Mouse (Mus musculus) stomach, embryonic 14.5 days (tissue): ENCODE data around the gene Ssbp3. TPM values are rescaled to one million over a fixed set of nuclear protein-coding genes. Genes with fewer than 3 reads are reported as not detected.

Experiments used
- ATAC-seq: fragments of 200-750 bp; cut with Nextera tagmentation; 2 replicates; pipeline ENCODE4 v1.8.0; 2017; ENCODE audit warnings: low read depth, moderate TSS enrichment; ENCODE audit not compliant: insufficient number of reproducible peaks, insufficient read depth, low FRiP score
- H3K27ac ChIP-seq: fragments of 300-500 bp; sonication (generic); 2 replicates; pipeline ENCODE4 v1.5.1; 2014; ENCODE audit warnings: mild to moderate bottlenecking, low read length, moderate library complexity, mixed read lengths
- H3K27me3 ChIP-seq: fragments of 300-500 bp; sonication (generic); 2 replicates; pipeline ENCODE4 v1.6.1; 2014; ENCODE audit warnings: low read length, control low read depth, mixed read lengths; ENCODE audit not compliant: control insufficient read depth, insufficient read depth
- H3K36me3 ChIP-seq: fragments of 300-500 bp; sonication (generic); 2 replicates; pipeline ENCODE4 v1.6.1; 2014; ENCODE audit warnings: mild to moderate bottlenecking, control low read depth, low read length, moderate library complexity, mixed read lengths; ENCODE audit not compliant: control insufficient read depth, insufficient read depth
- H3K4me1 ChIP-seq: fragments of 300-500 bp; sonication (generic); 2 replicates; pipeline ENCODE4 v1.6.1; 2014; ENCODE audit warnings: low read length, control low read depth, mixed read lengths; ENCODE audit not compliant: control insufficient read depth, insufficient read depth
- H3K4me2 ChIP-seq: fragments of 300-500 bp; sonication (generic); replicated peaks from 2 replicates; pipeline ENCODE4 v1.6.1; 2014; ENCODE audit warnings: low read depth, low read length, control low read depth
- H3K4me3 ChIP-seq: fragments of 300-500 bp; sonication (generic); 2 replicates; pipeline ENCODE4 v1.5.1; 2014; ENCODE audit warnings: low read depth, low read length, control low read depth
- H3K9ac ChIP-seq: fragments of 300-500 bp; sonication (generic); replicated peaks from 2 replicates; pipeline ENCODE4 v1.6.1; 2014; ENCODE audit warnings: low read depth, mild to moderate bottlenecking, control low read depth, low read length, moderate library complexity, mixed read lengths
- H3K9me3 ChIP-seq: fragments of 300-500 bp; sonication (generic); 2 replicates; pipeline ENCODE4 v1.6.1; 2016; ENCODE audit warnings: low read depth, low read length, control low read depth; ENCODE audit not compliant: control insufficient read depth
- WGBS: fragments of 180-500 bp; shearing (Covaris S2); extraction: QIAGEN DNeasy Blood & Tissue Kit; methylation state at CpG from one replicate; pipeline ENCODE4 v1.1.7; 2014; 5-methylcytosine and 5-hydroxymethylcytosine counted together
- polyA plus RNA-seq: library from polyadenylated mRNA; unstranded; fragments of >200 nt; fragmentation: Nextera tagmentation; extraction: Ambion mirVana; gene quantifications from 2 replicates; pipeline ENCODE4 v1.2.1, GENCODE M21; 2014

Gene Ssbp3
- polyA plus RNA-seq, 1 experiment from 2014 or later, result 79.9 TPM

- Histone ChIP-seq H3K9me3 (no peaks in the 10 kb centered on the region), H3K4me2 (no peak overlapping the region), H3K9ac (no peak overlapping the region), H3K27me3 (no peaks in the 10 kb centered on the region), H3K36me3 (no peaks in the 10 kb centered on the region; the same call in 1 of the 2 replicates), H3K27ac (no peak overlapping the region), H3K4me1 (peaks cover 30% of the 10 kb centered on the region), H3K4me3 (no peak overlapping the region)
- WGBS, result 51% methylated on average over 2 of the region's 2 CpGs
- no peak for ATAC-seq
These were observed 92.7 kb downstream of the Ssbp3 start for GRCm38 (mm10) chr4:107003199-107003598.

- Histone ChIP-seq H3K27ac (no peak overlapping the region), H3K4me2 (no peak overlapping the region), H3K4me1 (peaks cover 30% of the 10 kb centered on the region), H3K36me3 (no peaks in the 10 kb centered on the region; the same call in 1 of the 2 replicates), H3K9ac (no peak overlapping the region), H3K4me3 (no peak overlapping the region), H3K9me3 (no peaks in the 10 kb centered on the region), H3K27me3 (no peaks in the 10 kb centered on the region)
- 74% methylated on average over 3 of the region's 3 CpGs for WGBS
- ATAC-seq, result no peak
These were observed 93.3 kb downstream of the Ssbp3 start for GRCm38 (mm10) chr4:107003786-107004185.

- 72% methylated on average over 3 of the region's 3 CpGs for WGBS
These were observed 93.8 kb downstream of the Ssbp3 start for GRCm38 (mm10) chr4:107004346-107004745.

GRCm38 (mm10) chr4:107005166-107005565 lies 94.7 kb downstream of the Ssbp3 start:
- Histone ChIP-seq H3K9ac (no peak overlapping the region), H3K4me2 (no peak overlapping the region), H3K4me1 (peaks cover 30% of the 10 kb centered on the region), H3K27me3 (no peaks in the 10 kb centered on the region), H3K9me3 (no peaks in the 10 kb centered on the region), H3K27ac (no peak overlapping the region), H3K36me3 (peaks cover 1% of the 10 kb centered on the region; the same call in 1 of the 2 replicates), H3K4me3 (no peak overlapping the region)
- no peak for ATAC-seq
- WGBS, result 79% methylated on average over 5 of the region's 5 CpGs

More at GRCm38 (mm10) chr4:107004346-107004745, 93.8 kb downstream of the Ssbp3 start:
- H3K4me1 ChIP-seq, result peaks cover 30% of the 10 kb centered on the region
- no peaks in the 10 kb centered on the region for H3K27me3 ChIP-seq
- H3K27ac ChIP-seq, result no peak overlapping the region
- H3K4me3 ChIP-seq, result no peak overlapping the region
- ATAC-seq, result no peak
- H3K4me2 ChIP-seq, result no peak overlapping the region
- H3K9me3 ChIP-seq, result no peaks in the 10 kb centered on the region
- H3K36me3 ChIP-seq, result no peaks in the 10 kb centered on the region
- H3K9ac ChIP-seq, result no peak overlapping the region

GRCm38 (mm10) chr4:107006229-107006628 lies 95.7 kb downstream of the Ssbp3 start:
- peaks cover 21% of the 10 kb centered on the region for H3K4me1 ChIP-seq
- H3K4me3 ChIP-seq, result no peak overlapping the region
- no peak for ATAC-seq
- 66% methylated on average over 4 of the region's 4 CpGs for WGBS
- H3K27ac ChIP-seq, result no peak overlapping the region
- H3K27me3 ChIP-seq, result no peaks in the 10 kb centered on the region
- H3K9me3 ChIP-seq, result no peaks in the 10 kb centered on the region
- H3K9ac ChIP-seq, result no peak overlapping the region; the same call in 1 of the 2 replicates
- no peak overlapping the region for H3K4me2 ChIP-seq
- peaks cover 8% of the 10 kb centered on the region; the same call in 1 of the 2 replicates for H3K36me3 ChIP-seq

GRCm38 (mm10) chr4:107006807-107007206 lies 96.3 kb downstream of the Ssbp3 start:
- Histone ChIP-seq H3K9ac (no peak overlapping the region; the same call in 1 of the 2 replicates), H3K27me3 (no peaks in the 10 kb centered on the region), H3K9me3 (no peaks in the 10 kb centered on the region), H3K27ac (no peak overlapping the region), H3K4me2 (no peak overlapping the region), H3K36me3 (peaks cover 8% of the 10 kb centered on the region; the same call in 1 of the 2 replicates), H3K4me1 (peaks cover 15% of the 10 kb centered on the region; the same call in 1 of the 2 replicates), H3K4me3 (no peak overlapping the region)
- WGBS, result 89% methylated on average over 6 of the region's 6 CpGs
- no peak for ATAC-seq

- WGBS, result 93% methylated on average over 8 of the region's 8 CpGs
- Histone ChIP-seq H3K9ac (no peak overlapping the region; the same call in 1 of the 2 replicates), H3K27ac (no peak overlapping the region), H3K36me3 (peaks cover 8% of the 10 kb centered on the region; the same call in 1 of the 2 replicates), H3K27me3 (no peaks in the 10 kb centered on the region), H3K4me1 (0 out of 2 replicates have a peak, but pooled peaks cover 10% of the 10 kb centered on the region), H3K9me3 (no peaks in the 10 kb centered on the region), H3K4me3 (no peak overlapping the region), H3K4me2 (no peak overlapping the region)
- ATAC-seq, result no peak
These were observed 96.9 kb downstream of the Ssbp3 start for GRCm38 (mm10) chr4:107007359-107007758.

GRCm38 (mm10) chr4:107008161-107008560 lies 97.7 kb downstream of the Ssbp3 start:
- no peak overlapping the region for H3K4me2 ChIP-seq
- 0 out of 2 replicates have a peak, but pooled peaks cover 6% of the 10 kb centered on the region for H3K4me1 ChIP-seq
- no peaks in the 10 kb centered on the region for H3K9me3 ChIP-seq
- H3K36me3 ChIP-seq, result peaks cover 8% of the 10 kb centered on the region; the same call in 1 of the 2 replicates
- ATAC-seq, result no peak
- 69% methylated on average over 2 of the region's 2 CpGs for WGBS
- H3K4me3 ChIP-seq, result no peak overlapping the region
- no peaks in the 10 kb centered on the region for H3K27me3 ChIP-seq
- no peak overlapping the region for H3K9ac ChIP-seq
- H3K27ac ChIP-seq, result no peak overlapping the region

GRCm38 (mm10) chr4:107009548-107009947 lies 99.0 kb downstream of the Ssbp3 start:
- 89% methylated on average over 7 of the region's 7 CpGs for WGBS
- ATAC-seq, result no peak
- Histone ChIP-seq H3K4me3 (no peak overlapping the region), H3K36me3 (peaks cover 8% of the 10 kb centered on the region; the same call in 1 of the 2 replicates), H3K4me2 (no peak overlapping the region), H3K9ac (no peak overlapping the region), H3K27ac (no peak overlapping the region), H3K4me1 (0 out of 2 replicates have a peak, but pooled peaks cover 3% of the 10 kb centered on the region), H3K9me3 (no peaks in the 10 kb centered on the region), H3K27me3 (no peaks in the 10 kb centered on the region)
